Mouse (Mus musculus): ENCODE measurements around the gene Foxl1. TPM values are rescaled to one million over a fixed set of nuclear protein-coding genes. Genes with fewer than 3 reads are reported as not detected.

Gene Foxl1
- polyA plus RNA-seq, 1 experiment from 2014 or later, result 1.9 TPM

- Histone ChIP-seq H3K27ac (ENCODE audit: low read depth, low read length) (no peak overlapping the region), H3K4me2 (replicated peaks; ENCODE audit: low read depth, low read length) (no peak overlapping the region), H3K4me1 (replicated peaks; ENCODE audit: control insufficient read depth, insufficient read depth, low read length) (peaks cover 6% of the 10 kb centered on the region; the same call in 1 of the 2 replicates), H3K27me3 (ENCODE audit: control insufficient read depth, insufficient read depth, low read length) (no peaks in the 10 kb centered on the region), H3K36me3 (ENCODE audit: control insufficient read depth, insufficient read depth, low read length) (no peaks in the 10 kb centered on the region), H3K4me3 (ENCODE audit: low read depth, low read length) (no peak overlapping the region), H3K9me3 (ENCODE audit: control insufficient read depth, low read length) (no peaks in the 10 kb centered on the region), H3K9ac (ENCODE audit: low read depth, low read length) (no peak overlapping the region)
- 31% methylated on average over 3 of the region's 3 CpGs for WGBS
- ATAC-seq (ENCODE audit: low FRiP score) (no peak), DNase-seq (ENCODE audit: low spot score) (no peak)
These were observed 48.6 kb downstream of the Foxl1 start for GRCm38 (mm10) chr8:121176291-121176690.

Other genes with a start within 250 kb of the Foxl1 start
- gene Foxf1, start 43.6 kb upstream of the Foxl1 start, polyA plus RNA-seq (2014; fragmentation: Nextera tagmentation; extraction: Ambion mirVana), result 2.1 and 2.3 TPM in 2 replicates
- gene Mthfsd, start 19.5 kb upstream of the Foxl1 start, polyA plus RNA-seq (2014; fragmentation: Nextera tagmentation; extraction: Ambion mirVana), result 53.5 and 56.1 TPM in 2 replicates
- gene Foxc2, start 11.8 kb upstream of the Foxl1 start, polyA plus RNA-seq (2014; fragmentation: Nextera tagmentation; extraction: Ambion mirVana), result 6.8 and 8.0 TPM in 2 replicates